Mouse (Mus musculus) cerebellum, postnatal 4 days (tissue): ENCODE measurements at regions not wholly inside any gene's neighbourhood (a gene's known extent, or its start where the extent isn't known, plus 50 kb on each side); places are given as distances from the start of the nearest gene placed in this dataset.

ENCODE experiments used
- DNase-seq, 2 experiments: peaks; one replicate each; pipeline ENCODE4 v3.0.0; 2022; ENCODE audit warnings: low spot score in 2 of 2, mixed read lengths in 1 of 2

DNA sequence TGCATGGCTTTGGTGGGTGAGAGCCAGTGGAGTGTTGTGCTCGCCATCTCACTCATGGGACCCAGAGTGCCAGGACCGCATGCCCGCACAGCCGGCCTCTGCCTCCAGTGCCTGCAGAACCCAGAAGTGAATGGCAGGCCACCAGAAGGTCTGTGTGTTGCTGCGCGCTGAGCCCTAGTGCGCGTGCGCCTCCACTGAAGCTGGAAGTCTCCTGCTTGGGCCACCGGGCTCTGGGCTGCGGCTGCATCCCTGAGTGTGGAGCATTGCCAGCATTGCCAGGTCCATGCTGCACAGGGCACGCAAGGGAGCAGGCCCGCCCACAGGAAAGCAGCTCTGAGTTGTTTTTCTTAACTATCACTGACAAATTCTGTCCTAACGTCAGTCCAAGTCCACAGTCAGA, 785.7 kb downstream of the Gm6760 start:
- peak in 1 of 2 experiments; percentile 1 for DNase-seq

DNA sequence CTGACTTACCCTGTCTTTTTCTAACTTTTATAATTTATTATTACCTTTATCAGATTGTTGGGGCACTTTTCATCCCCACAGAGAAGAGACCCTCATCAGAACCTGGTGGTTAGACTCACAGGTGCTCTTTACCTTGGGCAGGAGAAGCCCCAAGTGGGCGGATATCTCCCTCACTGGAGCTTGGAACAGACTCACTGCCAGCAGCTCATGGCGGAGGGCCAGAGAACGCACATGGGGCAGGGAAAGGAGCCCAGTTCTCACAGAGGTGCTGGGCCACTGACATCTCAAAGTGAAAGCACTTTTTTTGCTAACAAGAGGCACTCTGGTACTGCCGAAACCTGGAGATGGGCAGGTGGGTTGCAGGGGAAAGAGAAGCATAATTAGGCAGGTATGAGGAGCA, 786.3 kb downstream of the Gm6760 start:
- DNase-seq: peak in 1 of 2 experiments; percentile 3

DNA sequence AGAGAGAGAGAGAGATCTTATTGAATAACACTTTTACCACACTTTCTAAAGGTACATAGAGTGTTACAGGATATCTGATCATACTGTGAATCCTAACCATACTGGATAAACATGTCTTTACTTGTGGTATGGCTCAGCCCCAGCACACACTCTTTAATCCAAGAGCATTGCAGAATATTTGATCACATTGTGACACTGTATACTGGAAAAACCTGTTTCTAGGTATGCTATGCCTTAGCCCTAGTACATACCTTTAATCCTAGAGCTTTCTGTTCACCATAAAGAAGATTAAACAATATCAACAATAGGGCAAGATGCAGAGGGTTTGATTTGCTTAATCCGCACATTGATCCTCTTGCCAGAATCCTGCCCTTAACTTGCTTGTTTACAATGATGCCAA, 797.0 kb downstream of the Gm6760 start:
- DNase-seq: no peak
